Mouse (Mus musculus) adipocyte (in vitro differentiated cells): Measurements from ENCODE around the gene Plxdc2.

ENCODE experiments used
- DNase-seq: peaks from one replicate; pipeline ENCODE4 v3.0.0-alpha.2; 2016; ENCODE audit warnings: low spot score

Plxdc2 gene

GRCm38 (mm10) chr2:16571169-16571751 is 215.2 kb downstream of the Plxdc2 start:
- DNase-seq = no peak

- no peak for DNase-seq
These were observed 220.5 kb downstream of the Plxdc2 start for GRCm38 (mm10) chr2:16576566-16576965.

GRCm38 (mm10) chr2:16578153-16578552 is 222.0 kb downstream of the Plxdc2 start:
- DNase-seq = no peak

GRCm38 (mm10) chr2:16588546-16588945 is 232.4 kb downstream of the Plxdc2 start:
- no peak for DNase-seq

- DNase-seq = no peak
These were observed 239.3 kb downstream of the Plxdc2 start for GRCm38 (mm10) chr2:16595451-16595850.

- no peak for DNase-seq
These were observed 242.1 kb downstream of the Plxdc2 start for GRCm38 (mm10) chr2:16598231-16598630.

GRCm38 (mm10) chr2:16604291-16604690 is 248.2 kb downstream of the Plxdc2 start:
- DNase-seq = no peak

GRCm38 (mm10) chr2:16607792-16608586 is 251.9 kb downstream of the Plxdc2 start:
- DNase-seq = no peak

- no peak for DNase-seq
These were observed 286.0 kb downstream of the Plxdc2 start for GRCm38 (mm10) chr2:16642061-16642460.

GRCm38 (mm10) chr2:16651713-16652112 is 295.6 kb downstream of the Plxdc2 start:
- DNase-seq = no peak

GRCm38 (mm10) chr2:16664516-16664915 is 308.4 kb downstream of the Plxdc2 start:
- no peak for DNase-seq

- no peak for DNase-seq
These were observed 312.3 kb downstream of the Plxdc2 start for GRCm38 (mm10) chr2:16668391-16668790.

- no peak for DNase-seq
These were observed 326.8 kb downstream of the Plxdc2 start for GRCm38 (mm10) chr2:16682905-16683304.

GRCm38 (mm10) chr2:16683739-16684138 is 327.6 kb downstream of the Plxdc2 start:
- DNase-seq = no peak

GRCm38 (mm10) chr2:16684529-16684928 is 328.4 kb downstream of the Plxdc2 start:
- DNase-seq = no peak

- no peak for DNase-seq
These were observed 340.3 kb downstream of the Plxdc2 start for GRCm38 (mm10) chr2:16696390-16696789.

- no peak for DNase-seq
These were observed 341.1 kb downstream of the Plxdc2 start for GRCm38 (mm10) chr2:16697181-16697580.

GRCm38 (mm10) chr2:16706227-16706626 is 350.1 kb downstream of the Plxdc2 start:
- DNase-seq = no peak

GRCm38 (mm10) chr2:16709885-16710284 is 353.8 kb downstream of the Plxdc2 start:
- DNase-seq = no peak

GRCm38 (mm10) chr2:16731033-16731432 is 374.9 kb downstream of the Plxdc2 start:
- no peak for DNase-seq

- no peak for DNase-seq
These were observed 378.3 kb downstream of the Plxdc2 start for GRCm38 (mm10) chr2:16734381-16734780.

- DNase-seq = no peak
These were observed 382.1 kb downstream of the Plxdc2 start for GRCm38 (mm10) chr2:16738241-16738640.

GRCm38 (mm10) chr2:16741813-16742212 is 385.7 kb downstream of the Plxdc2 start:
- DNase-seq = no peak

GRCm38 (mm10) chr2:16743568-16743967 is 387.5 kb downstream of the Plxdc2 start:
- DNase-seq = no peak
